In the genomic region with DNA sequence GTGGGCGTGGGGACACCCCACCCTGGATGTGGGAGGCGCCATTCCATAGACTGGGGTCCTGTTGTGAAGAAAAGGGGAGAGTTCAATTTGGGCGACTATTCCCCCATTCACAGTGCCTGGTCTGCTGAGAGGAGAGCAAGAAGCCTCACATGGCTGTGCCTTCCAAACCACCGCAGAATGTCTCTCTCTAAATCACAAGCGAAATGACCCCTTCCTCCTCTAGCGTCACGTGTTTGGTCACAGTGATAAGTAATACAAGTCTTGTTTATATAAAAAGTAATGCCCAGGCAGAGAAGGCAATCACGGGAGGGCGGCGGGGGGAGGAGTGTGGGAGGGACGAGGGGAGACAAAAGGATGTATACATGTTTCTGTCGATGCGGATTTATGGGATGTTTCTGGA, we compare ENCODE assay signal across 22 mouse cellular contexts. TPM values are rescaled to one million over a fixed set of nuclear protein-coding genes. Genes with fewer than 3 reads are reported as not detected.
A peak's percentile ranks its signal among the peaks of the same experiment; 100 is the strongest.
DNase-seq lines count a peak whose midpoint lies in the region; ATAC-seq and TF ChIP-seq lines count a peak whose summit lies in the region.
"Had no signal": no experiment of that assay in that cellular context is flagged by ENCODE, and none has a peak within 500 bp of the region (broad histone marks: within the 10 kb centered on the region; RNA-seq: fewer than 3 reads in every experiment).

No protein-coding gene starts in this region.

- peak overlapping the region; percentile 15; the same call in 1 of the 2 replicates for H3K4me2 ChIP-seq in intestine, embryonic 15.5 days (replicated peaks)
- no peak overlapping the region for H3K4me2 ChIP-seq in intestine, embryonic 16.5 days (ENCODE audit: low read depth, low read length)
- no peak overlapping the region for H3K4me2 ChIP-seq in kidney, postnatal 0 days (ENCODE audit: low read length)
- H3K4me2 ChIP-seq in lung, postnatal 0 days (replicated peaks; ENCODE audit: low read depth, low read length), result peak overlapping the region; percentile 27; the same call in 1 of the 2 replicates
- H3K4me2 ChIP-seq: embryonic facial prominence, embryonic 13.5 days; forebrain, embryonic 12.5 days; heart, embryonic 15.5 days had no signal

- no peak for ATAC-seq in intestine, embryonic 15.5 days
- ATAC-seq in intestine, embryonic 16.5 days, result no peak
- no peak for ATAC-seq in kidney, postnatal 0 days (replicated peaks; ENCODE audit: low FRiP score, low read depth)
- ATAC-seq in lung, postnatal 0 days, result no peak
- ATAC-seq: activated CD4-positive, CD25-positive, alpha-beta regulatory T cell, adult 4 months; forebrain, embryonic 16.5 days; Patski had no signal

- H3K27ac ChIP-seq in intestine, embryonic 15.5 days, result no peak overlapping the region
- no peak overlapping the region for H3K27ac ChIP-seq in intestine, embryonic 16.5 days (ENCODE audit: low read length)
- H3K27ac ChIP-seq in kidney, postnatal 0 days, result no peak overlapping the region
- no peak overlapping the region for H3K27ac ChIP-seq in lung, postnatal 0 days (ENCODE audit: low read length)
- H3K27ac ChIP-seq: embryonic facial prominence, embryonic 13.5 days; forebrain, embryonic 12.5 days; heart, embryonic 10.5 days; heart, embryonic 15.5 days; hindbrain, embryonic 10.5 days had no signal

- TF ChIP-seq CTCF in kidney, postnatal 0 days (IDR thresholded peaks at IDR 0.05; ENCODE audit: low read depth), result no peak
- no peak for TF ChIP-seq CTCF in lung, postnatal 0 days (IDR thresholded peaks at IDR 0.05)

- no peak for TF ChIP-seq EP300 in lung, postnatal 0 days (IDR thresholded peaks at IDR 0.05)

- peak; percentile 52 for DNase-seq in kidney, postnatal 0 days (ENCODE audit: low spot score)
- DNase-seq in kidney, adult 9 months, result no peak
- peak; percentile 42 for DNase-seq in lung, postnatal 0 days (ENCODE audit: low spot score)
- no peak for DNase-seq in lung, postnatal 25 days (ENCODE audit: low spot score)
- no peak for DNase-seq in adrenal gland, adult 8-10 months
- DNase-seq: adrenal gland, postnatal 25 days; cerebellum, adult 18-20 months; cerebellum, adult 9-11 months; cerebellum, postnatal 36 days; gastrocnemius, postnatal 10 days; heart, adult 18-20 months; heart, postnatal 14 days had no signal

- H3K4me1 ChIP-seq in intestine, embryonic 15.5 days (replicated peaks), result peaks cover 16% of the 10 kb centered on the region
- peaks cover 33% of the 10 kb centered on the region for H3K4me1 ChIP-seq in intestine, embryonic 16.5 days (ENCODE audit: control insufficient read depth, insufficient read depth, low read length)
- 0 out of 2 replicates have a peak, but pooled peaks cover 3% of the 10 kb centered on the region for H3K4me1 ChIP-seq in kidney, postnatal 0 days (replicated peaks; ENCODE audit: insufficient read depth, low read length)
- H3K4me1 ChIP-seq in lung, postnatal 0 days (ENCODE audit: insufficient read depth, low read depth, low read length), result no peaks in the 10 kb centered on the region; the same call in 1 of the 2 replicates
- H3K4me1 ChIP-seq: hindbrain, embryonic 10.5 days had no signal

- 43% methylated on average over 13 of the region's 13 CpGs for WGBS in intestine, embryonic 15.5 days
- WGBS in intestine, embryonic 16.5 days, result 41% methylated on average over 13 of the region's 13 CpGs
- WGBS in kidney, postnatal 0 days, result 34% methylated on average over 13 of the region's 13 CpGs
- 40% methylated on average over 13 of the region's 13 CpGs for WGBS in lung, postnatal 0 days

- H3K36me3 ChIP-seq in intestine, embryonic 15.5 days, result no peaks in the 10 kb centered on the region
- no peaks in the 10 kb centered on the region for H3K36me3 ChIP-seq in intestine, embryonic 16.5 days (ENCODE audit: control insufficient read depth, insufficient read depth, low read length)
- no peaks in the 10 kb centered on the region for H3K36me3 ChIP-seq in kidney, postnatal 0 days (ENCODE audit: insufficient read depth, low read length)
- H3K36me3 ChIP-seq in lung, postnatal 0 days (ENCODE audit: insufficient read depth, low read length), result no peaks in the 10 kb centered on the region
- H3K36me3 ChIP-seq: embryonic facial prominence, embryonic 13.5 days; forebrain, embryonic 12.5 days; heart, embryonic 10.5 days; heart, embryonic 15.5 days; hindbrain, embryonic 10.5 days had no signal

- H3K9me3 ChIP-seq in intestine, embryonic 15.5 days, result no peaks in the 10 kb centered on the region
- no peaks in the 10 kb centered on the region for H3K9me3 ChIP-seq in intestine, embryonic 16.5 days (ENCODE audit: control insufficient read depth, low read length)
- H3K9me3 ChIP-seq in kidney, postnatal 0 days (replicated peaks; ENCODE audit: low read length), result no peaks in the 10 kb centered on the region
- no peaks in the 10 kb centered on the region for H3K9me3 ChIP-seq in lung, postnatal 0 days (ENCODE audit: low read length)
- H3K9me3 ChIP-seq: embryonic facial prominence, embryonic 13.5 days; forebrain, embryonic 12.5 days; heart, embryonic 10.5 days; heart, embryonic 15.5 days; hindbrain, embryonic 10.5 days had no signal

- H3K27me3 ChIP-seq in intestine, embryonic 15.5 days (replicated peaks), result no peaks in the 10 kb centered on the region
- no peaks in the 10 kb centered on the region for H3K27me3 ChIP-seq in intestine, embryonic 16.5 days (replicated peaks; ENCODE audit: control insufficient read depth, insufficient read depth, low read length)
- H3K27me3 ChIP-seq in kidney, postnatal 0 days (ENCODE audit: insufficient read depth, low read length), result no peaks in the 10 kb centered on the region
- H3K27me3 ChIP-seq in lung, postnatal 0 days (replicated peaks; ENCODE audit: insufficient read depth, low read length), result no peaks in the 10 kb centered on the region
- H3K27me3 ChIP-seq: embryonic facial prominence, embryonic 13.5 days; heart, embryonic 15.5 days had no signal

- H3K9ac ChIP-seq in intestine, embryonic 15.5 days, result 0 out of 2 replicates have a peak overlapping the region, but pooled peaks have one; percentile 6
- H3K9ac ChIP-seq in intestine, embryonic 16.5 days (ENCODE audit: low read depth, low read length), result no peak overlapping the region
- no peak overlapping the region for H3K9ac ChIP-seq in kidney, postnatal 0 days (ENCODE audit: low read depth, low read length)
- no peak overlapping the region for H3K9ac ChIP-seq in lung, postnatal 0 days (replicated peaks; ENCODE audit: low read depth)
- H3K9ac ChIP-seq: embryonic facial prominence, embryonic 13.5 days; forebrain, embryonic 12.5 days; heart, embryonic 15.5 days had no signal

- H3K4me3 ChIP-seq in intestine, embryonic 15.5 days (replicated peaks), result no peak overlapping the region
- no peak overlapping the region for H3K4me3 ChIP-seq in intestine, embryonic 16.5 days (ENCODE audit: low read length)
- H3K4me3 ChIP-seq in kidney, postnatal 0 days (replicated peaks; ENCODE audit: low read depth, low read length), result no peak overlapping the region
- no peak overlapping the region for H3K4me3 ChIP-seq in lung, postnatal 0 days (ENCODE audit: low read depth, low read length)
- H3K4me3 ChIP-seq: embryonic facial prominence, embryonic 13.5 days; forebrain, embryonic 12.5 days; heart, embryonic 10.5 days; heart, embryonic 15.5 days; hindbrain, embryonic 10.5 days had no signal

RNA-seq across cellular contexts. Expression of gene Slk, which starts 15.8 kb away (rescaled TPM):
- 13.0 and 13.6 TPM in 2 replicates for polyA plus RNA-seq in intestine, embryonic 15.5 days (2015; fragmentation: Nextera tagmentation; extraction: Ambion mirVana)
- 9.0 and 10.1 TPM in 2 replicates for polyA plus RNA-seq in intestine, embryonic 16.5 days (2015; fragmentation: Nextera tagmentation; extraction: Ambion mirVana)
- polyA plus RNA-seq in kidney, postnatal 0 days (2015; fragmentation: Nextera tagmentation; extraction: Ambion mirVana), result 12.5 and 14.6 TPM in 2 replicates
- polyA plus RNA-seq in lung, postnatal 0 days (2015; fragmentation: Nextera tagmentation; extraction: Ambion mirVana), result 14.6 and 17.2 TPM in 2 replicates
- total RNA-seq in adrenal gland, adult 8-10 months (2022), result 10 to 100 TPM; 34.0 to 49.4 (median 39.6) TPM

RNA-seq across cellular contexts. Expression of gene Stn1, which starts 26.4 kb away (rescaled TPM):
- 43.8 and 44.8 TPM in 2 replicates for polyA plus RNA-seq in intestine, embryonic 15.5 days (2015; fragmentation: Nextera tagmentation; extraction: Ambion mirVana)
- 39.2 and 43.9 TPM in 2 replicates for polyA plus RNA-seq in intestine, embryonic 16.5 days (2015; fragmentation: Nextera tagmentation; extraction: Ambion mirVana)
- polyA plus RNA-seq in kidney, postnatal 0 days (2015; fragmentation: Nextera tagmentation; extraction: Ambion mirVana), result 31.5 and 33.9 TPM in 2 replicates
- 28.6 and 30.9 TPM in 2 replicates for polyA plus RNA-seq in lung, postnatal 0 days (2015; fragmentation: Nextera tagmentation; extraction: Ambion mirVana)
- 10 to 100 TPM; 10.3 to 15.5 (median 13.8) TPM for total RNA-seq in adrenal gland, adult 8-10 months (2022)

Comparison
In these comparisons a context has a peak if more than half of its experiments do, and no peak if none do; other contexts are left out.
1. H3K4me2 ChIP-seq: peak in intestine, embryonic 15.5 days (single experiment) and lung, postnatal 0 days (single experiment); none in intestine, embryonic 16.5 days (single experiment) and kidney, postnatal 0 days (single experiment).
2. DNase-seq: peak in kidney, postnatal 0 days (single experiment) and lung, postnatal 0 days (single experiment); none in kidney, adult 9 months (single experiment), lung, postnatal 25 days (single experiment) and adrenal gland, adult 8-10 months (single experiment).